Mouse (Mus musculus) testis, postnatal 10 days (tissue): ENCODE results near the gene Cfap97d1.
"Not testable (repeated sequence)": the region's sequence is repeated elsewhere in the genome, so short reads cannot be mapped to it uniquely, and the experiment has no call there.

Experiments used
- DNase-seq: peaks from one replicate; pipeline ENCODE4 v3.0.0; 2021; ENCODE audit warnings: low spot score

Cfap97d1 gene

DNA sequence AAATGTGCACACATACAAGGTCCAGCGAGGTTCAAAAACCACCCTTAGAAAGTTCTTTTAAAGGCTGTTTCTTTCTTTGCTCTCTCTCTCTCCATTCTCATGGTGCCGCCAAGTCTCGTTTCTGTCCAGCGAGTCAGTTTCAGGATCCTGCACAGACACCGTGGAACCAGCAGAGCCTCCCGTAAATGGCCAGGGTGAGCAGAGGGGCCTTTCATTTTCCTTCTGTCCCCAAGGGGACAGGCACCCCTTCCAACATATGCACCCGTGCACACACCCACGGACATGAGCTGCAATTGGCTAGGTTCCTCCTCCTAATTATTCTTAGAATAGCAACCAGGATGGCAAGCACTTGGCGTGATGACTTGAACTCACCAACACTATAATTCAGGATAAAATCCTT lies 10.6 kb upstream of the Cfap97d1 start:
- no peak for DNase-seq

DNA sequence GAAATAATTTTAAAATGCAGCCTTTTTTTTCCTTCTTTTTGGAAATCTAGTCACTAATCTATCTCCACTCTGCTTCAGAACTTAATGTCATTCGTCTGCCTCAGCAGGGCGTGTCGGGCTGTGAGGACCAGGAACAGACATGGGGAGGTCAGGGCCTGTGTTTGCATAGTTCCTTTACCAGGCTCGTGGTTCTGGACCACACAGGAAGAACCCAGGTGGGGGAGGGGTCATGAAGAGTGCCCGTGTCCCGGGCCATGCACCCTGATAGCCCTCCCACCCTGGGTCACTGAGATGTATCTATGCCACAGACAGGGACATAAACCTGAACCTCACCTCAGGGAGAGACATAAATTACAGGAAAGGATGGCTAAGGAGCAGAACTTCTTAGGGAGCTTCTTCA lies 9.9 kb upstream of the Cfap97d1 start:
- DNase-seq = no peak

DNA sequence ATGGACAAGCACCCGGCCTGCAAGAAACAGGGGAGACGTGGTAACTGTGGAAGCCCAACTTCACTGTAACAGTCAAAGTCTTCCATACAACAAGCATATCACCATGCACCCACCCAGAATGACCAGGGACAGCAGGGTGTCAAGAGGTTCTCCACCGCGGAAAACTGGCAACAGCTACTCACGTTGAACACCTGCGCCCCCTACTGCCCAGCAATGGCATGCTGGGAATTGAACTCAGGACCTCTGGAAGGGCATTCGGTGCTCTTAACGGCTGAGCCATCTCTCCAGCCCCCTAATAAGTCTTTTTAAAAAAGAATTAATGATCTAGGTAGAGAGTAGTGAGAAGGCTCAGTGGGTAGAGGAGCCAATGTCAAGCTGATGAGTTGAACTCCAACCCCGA lies 9.2 kb upstream of the Cfap97d1 start:
- DNase-seq = peak; percentile 68

DNA sequence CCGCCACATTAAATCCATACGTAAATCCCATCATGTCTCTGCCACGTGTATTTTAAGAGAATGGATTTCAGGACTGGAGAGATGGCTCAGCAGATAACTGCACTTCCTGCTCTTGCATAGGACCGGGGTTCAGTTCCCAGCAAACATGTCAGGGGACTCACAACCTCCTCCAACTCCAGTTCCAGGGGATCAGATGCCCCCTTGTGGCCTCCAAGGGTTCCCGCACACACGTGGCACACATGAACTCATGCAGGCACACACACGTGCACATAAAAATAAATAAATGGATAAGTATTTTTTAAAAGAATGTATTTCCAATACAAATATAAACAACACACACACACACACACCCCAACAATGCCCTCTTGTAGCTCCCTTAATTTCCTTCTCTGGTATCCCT lies 7.1 kb upstream of the Cfap97d1 start:
- no peak for DNase-seq

DNA sequence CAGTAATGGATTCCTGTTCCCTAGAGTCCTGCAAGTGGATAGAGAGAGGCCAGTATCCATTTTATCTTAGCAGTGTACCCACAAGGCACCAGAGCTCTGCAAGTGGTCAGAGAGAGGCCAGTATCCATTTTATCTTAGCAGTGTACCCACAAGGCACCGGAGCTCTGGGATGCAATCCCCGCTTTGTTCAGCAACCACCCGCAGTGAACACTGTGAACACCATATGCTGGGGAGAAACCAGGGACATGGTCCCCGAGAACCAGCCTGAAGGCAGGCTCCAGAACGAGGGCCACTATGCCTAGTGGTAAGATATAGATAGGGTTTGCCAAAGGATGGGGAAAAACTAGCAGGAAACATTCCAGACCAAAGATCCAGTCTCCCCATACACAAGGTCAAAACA lies 4.9 kb upstream of the Cfap97d1 start:
- no peak for DNase-seq

DNA sequence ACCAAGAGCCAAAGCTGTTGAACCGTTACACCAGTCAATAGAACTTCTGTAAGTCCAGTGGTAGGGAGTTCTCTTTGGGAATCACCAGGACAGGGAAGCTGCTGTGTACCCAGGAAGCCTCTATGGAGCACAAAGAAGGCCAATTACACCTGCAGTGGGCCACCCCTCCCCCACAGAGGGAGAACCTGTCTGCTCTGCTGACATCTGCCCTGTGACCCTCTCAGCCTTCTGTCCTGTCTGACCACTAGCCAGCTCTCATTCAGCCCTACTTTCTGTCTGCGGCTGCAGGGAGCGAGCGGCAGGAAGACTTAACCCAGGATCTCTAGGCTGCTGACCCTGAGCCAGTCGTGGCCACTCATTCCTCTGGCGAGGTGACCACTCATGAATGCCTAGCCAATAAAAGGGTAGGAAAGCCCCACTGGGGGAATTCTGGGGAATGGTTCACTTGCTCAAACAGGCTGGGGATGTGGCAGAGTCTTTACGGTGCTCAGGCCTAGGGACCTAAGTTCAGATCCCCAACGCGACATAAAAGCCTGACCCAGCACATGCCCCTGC lies 3.4 kb upstream of the Cfap97d1 start:
- no peak for DNase-seq

DNA sequence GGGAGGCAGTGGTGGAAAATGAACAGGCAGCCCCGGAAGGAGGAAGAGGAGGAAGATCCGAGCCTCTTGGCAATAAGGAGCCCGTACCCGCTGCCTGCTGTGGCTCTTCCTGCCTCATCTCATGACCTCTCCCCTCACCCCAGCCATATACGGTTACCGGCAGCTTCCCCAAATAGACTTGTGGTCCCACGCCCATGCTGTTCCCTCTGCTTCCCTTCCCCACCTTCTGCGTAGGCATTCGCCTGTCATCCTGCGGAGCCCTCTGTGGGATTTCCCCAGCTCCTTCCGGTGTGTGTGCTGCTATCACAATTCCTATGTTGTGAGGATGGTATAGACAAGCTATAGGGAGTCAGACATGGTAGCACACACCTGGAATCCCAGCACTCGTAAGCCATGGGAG lies 2.2 kb upstream of the Cfap97d1 start:
- DNase-seq = no peak

DNA sequence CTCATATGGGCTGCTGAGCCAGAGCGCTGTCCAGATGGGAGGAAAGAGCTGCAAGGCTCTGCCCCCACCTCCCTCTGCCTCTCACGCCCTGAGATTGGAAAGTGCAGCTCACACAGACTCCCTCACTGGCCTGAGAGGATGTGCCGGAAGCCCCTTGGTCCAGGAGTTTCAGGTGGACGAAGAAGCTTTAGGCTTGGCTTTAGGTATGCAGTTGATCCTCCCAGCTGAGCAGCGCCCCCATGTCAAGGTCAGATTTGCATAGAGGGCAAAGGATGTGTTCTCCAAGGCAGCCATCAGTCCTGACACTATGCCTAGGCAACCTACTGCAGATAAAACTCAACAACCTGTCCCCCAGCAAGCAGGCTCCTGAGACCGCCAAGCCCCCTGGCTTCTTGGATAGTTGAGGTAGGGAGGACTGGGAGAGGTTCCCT lies 1.1 kb upstream of the Cfap97d1 start:
- DNase-seq = no peak

DNA sequence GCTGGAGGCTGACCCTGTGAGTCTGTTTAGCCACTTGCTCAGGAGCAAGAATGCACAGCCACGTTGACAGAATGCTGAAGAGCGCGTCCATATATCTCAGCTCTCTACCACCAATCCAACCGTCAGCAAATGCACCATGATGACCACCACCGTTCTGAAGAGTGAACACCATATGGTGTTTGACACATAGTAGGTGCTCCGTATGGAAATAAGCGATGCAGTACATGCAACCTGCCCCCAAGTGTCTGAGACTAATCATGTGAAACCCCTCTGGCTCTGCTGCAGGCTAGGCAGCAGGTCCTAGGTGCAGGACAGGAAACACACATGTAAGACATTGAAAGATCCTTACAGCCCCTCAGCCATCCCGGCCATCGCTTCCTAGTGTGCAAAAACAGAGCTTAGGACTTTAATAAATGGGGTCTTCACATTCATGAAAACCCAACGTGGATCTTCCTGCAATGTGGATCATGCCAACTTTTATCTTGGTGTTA lies 603 bp upstream of the Cfap97d1 start:
- no peak for DNase-seq

DNA sequence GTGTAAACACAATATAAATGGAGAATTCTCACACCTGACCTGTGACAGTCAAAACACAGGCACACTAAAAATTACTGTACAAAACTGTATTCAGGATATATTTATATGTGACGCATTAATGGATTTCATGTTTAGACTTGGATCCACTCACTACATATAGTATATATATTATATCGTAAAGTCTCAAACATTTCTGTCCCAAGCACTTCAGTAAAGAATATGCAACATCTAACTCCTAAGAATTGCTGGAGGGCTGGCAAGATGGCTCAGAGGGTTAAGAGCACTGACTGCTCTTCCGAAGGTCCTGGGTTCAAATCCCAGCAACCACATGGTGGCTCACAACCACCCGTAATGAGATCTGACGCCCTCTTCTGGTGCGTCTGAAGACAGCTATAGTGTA lies 1.4 kb downstream of the Cfap97d1 start:
- DNase-seq = not testable (repeated sequence)

DNA sequence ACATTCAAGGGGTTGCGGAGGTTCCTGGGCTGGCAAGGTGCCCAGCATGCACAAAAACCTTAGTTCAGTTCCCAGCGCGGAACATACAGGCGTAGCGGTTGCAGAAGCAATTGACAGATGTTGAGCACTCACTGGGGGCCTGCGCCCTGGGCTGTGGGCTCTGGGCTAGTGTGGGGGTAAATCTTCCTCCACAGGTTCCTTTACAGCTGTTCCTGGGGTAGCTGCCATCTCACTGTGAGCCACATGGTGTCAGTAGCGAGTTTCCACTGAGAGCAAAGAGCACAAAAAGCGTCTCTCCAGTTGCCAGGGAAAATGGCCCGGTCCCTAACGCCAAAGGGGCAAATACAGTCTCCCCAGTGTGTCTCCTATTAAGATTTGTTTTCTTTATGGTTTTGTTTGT lies 1.9 kb downstream of the Cfap97d1 start:
- DNase-seq = peak; percentile 88

DNA sequence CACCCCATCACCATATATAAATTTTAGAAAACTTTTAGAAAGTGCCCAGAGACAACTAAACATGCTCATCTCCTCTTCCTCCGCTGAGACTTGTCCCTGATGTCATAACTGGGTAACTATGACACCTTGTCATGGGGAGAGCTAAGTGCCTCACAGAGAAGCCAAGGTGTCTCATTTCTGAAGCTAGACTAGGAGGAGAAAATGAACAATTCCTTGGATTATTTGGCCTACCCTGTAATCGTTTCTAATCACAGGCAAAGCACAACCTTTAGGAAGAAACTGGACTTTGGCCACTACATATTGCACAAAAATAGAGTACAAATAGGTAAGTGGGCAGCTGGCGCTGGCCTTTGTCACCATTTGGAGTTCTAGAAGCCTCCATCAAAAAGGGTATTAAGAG lies 2.8 kb downstream of the Cfap97d1 start, which contains the start of gene Dusp3:
Gene Dusp3, minus strand, starts transcription at position 101 of the 400 bp plus-strand sequence.
- no peak for DNase-seq

DNA sequence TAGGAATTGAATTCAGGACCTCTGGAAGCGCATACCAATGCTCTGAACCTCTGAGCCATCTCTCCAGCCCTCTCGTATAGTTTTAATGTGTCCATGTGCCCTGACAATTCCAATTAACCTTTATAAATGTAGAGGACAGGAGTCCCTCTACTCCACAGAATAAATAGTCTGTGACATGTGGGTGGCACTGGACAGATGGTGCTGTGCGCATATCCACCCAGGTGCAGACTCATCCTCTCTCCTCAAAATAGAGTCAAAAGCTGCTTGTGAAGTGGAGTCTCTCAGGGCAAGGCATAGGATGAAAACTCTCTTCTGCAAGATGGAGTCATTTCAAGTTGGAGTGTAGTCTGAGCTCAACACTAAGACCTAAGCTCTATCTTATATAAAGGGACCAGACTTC lies 6.2 kb downstream of the Cfap97d1 start:
- DNase-seq = no peak

DNA sequence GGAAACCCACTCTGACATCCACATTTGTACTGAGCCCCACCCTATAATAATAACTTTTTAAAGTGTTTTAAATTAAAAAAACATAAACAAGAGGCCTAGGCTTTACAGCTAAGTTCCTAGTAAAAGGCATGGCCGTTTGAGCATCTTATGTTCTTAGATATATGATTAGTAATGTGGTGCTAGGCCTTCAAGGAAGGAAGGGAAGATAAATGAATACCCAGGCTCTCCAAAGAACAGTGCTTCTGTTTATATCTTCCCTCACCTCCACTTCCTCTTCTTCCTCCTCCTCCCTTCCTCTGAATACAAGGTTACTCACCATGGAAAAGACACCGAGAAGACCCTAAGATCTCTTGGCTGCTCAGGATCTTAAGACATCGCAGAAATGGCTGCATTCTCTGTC lies 7.7 kb downstream of the Cfap97d1 start:
- no peak for DNase-seq

DNA sequence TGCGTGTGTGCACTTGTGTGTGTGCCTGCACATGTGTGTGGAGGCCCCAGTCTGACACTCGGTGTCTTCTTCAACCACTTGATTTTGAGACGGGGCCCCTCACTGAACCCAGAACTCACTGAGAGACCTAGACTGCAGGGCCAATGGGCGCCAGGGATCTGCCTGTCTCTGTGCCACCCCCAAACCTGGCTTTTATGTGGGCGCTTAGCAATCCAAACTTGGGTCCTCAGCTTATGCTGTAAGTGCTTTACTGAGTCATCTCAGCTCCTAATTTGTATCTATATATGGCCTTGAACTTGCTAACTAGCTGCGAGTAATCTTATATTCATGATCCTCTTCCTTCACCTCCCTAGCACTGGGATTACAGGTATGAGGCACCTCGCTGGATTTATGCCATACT lies 8.3 kb downstream of the Cfap97d1 start:
- no peak for DNase-seq

DNA sequence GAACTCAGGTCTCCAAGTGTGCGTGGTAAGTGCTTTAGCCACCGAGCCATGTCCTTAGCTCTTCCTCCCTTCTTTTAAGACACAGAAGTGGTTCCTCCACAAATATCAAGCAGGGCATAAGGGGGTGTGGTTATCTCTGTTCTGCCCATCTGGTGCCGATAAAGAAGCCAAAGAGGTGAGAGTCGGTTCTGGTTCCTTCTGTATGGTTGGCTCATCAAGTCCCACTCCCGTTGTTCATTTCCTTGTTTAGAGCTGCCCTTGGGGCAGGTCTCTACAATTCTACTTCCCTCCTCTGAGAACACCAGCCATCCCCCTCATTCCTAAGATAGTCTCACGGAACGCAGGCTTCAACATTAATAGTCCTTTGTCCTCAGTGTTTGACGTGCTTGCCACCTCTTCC lies 10.0 kb downstream of the Cfap97d1 start:
- DNase-seq = no peak

DNA sequence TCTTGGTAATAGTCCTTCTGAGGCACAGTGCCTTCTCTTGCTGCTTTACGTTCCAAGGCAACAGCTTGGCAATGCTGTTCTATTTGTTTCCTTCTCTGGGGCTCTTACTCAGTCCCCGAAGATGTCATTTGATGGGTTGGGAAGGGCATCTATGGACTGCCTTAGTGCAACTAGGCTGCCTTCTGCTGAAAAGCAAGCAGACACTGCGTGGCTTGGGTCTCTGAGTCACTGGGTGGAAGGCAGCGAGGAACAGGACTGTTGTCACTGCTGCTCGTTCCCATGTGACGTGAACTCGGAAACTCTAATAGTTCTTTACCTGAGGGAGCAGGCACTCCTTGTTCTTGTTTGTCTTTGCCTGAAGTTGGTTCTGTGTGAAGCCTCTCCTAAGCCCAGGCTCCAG lies 11.9 kb downstream of the Cfap97d1 start:
- no peak for DNase-seq

DNA sequence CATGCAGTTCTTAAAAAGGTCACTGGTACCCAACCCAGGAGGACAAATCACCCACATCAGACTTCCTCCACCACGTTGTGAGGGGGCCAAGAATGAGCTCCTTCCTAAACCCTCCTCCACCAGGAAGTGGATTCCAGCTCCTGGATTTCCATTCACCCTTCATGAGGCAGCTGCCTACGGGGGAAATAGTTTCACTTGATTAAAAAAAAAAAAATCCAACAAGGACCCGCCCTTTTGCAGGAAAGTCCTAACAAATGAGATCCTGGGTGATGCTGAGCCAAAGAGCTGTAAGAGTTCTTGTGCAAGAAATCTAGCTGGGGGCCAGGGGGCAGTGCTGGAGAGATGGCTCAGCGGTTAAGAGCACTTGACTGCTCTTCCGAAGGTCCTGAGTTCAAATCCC lies 14.2 kb downstream of the Cfap97d1 start:
- no peak for DNase-seq

DNA sequence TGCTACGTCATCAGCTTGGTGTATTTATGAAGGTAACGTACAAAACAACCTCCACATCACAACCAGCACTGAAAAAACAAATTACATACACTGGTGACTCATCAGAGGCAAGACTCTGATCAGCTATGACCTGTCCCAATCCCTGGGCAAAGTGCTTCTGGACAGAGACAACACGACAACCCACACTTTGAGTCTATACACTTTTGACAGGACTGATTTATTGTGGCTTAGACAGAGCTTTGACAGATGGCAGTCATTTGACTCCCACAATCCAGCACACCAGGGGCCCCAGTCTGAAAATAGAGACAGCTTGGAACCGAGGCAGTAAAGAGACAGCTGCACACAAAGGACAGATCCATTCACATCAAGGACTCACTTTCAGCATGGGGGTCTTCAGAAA lies 15.4 kb downstream of the Cfap97d1 start:
- no peak for DNase-seq

DNA sequence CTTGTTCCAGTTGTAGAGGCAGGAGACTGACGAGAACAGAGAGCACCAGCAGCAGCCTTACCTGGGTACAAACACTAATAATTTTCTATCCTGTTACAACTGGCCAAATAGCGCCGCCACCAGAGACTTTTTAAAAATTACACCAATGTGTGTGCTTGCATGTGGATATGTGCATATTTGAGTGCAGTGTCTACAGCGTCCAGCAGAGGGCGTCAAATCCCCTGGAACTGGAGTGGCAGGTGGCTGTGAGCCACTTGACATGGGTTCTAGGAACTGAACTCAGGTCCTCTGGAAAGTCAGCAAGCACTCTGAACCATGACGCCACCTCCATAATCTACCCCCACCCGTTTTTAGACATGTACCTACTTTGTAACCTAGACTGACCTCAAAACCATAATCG lies 20.2 kb downstream of the Cfap97d1 start:
- peak; percentile 69 for DNase-seq

DNA sequence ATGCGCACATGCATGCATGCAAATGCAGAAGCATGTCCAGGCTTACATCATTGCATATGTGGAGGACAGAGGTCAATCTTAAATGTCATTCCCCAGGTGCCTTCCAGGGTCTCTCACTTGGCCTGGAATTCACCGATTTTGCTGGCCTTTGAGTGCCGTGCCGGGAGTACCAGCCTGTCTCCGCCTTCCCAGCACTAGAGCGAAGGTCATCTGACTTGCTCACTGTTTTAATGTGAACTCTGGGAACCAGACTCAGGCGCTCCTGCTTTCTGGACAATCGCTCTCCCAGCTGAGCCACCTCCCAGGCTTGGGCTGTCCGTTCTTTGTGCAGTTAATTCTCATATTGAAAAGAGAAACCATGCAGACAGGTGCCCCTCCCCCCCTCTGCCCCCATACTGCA lies 22.2 kb downstream of the Cfap97d1 start:
- DNase-seq = no peak

DNA sequence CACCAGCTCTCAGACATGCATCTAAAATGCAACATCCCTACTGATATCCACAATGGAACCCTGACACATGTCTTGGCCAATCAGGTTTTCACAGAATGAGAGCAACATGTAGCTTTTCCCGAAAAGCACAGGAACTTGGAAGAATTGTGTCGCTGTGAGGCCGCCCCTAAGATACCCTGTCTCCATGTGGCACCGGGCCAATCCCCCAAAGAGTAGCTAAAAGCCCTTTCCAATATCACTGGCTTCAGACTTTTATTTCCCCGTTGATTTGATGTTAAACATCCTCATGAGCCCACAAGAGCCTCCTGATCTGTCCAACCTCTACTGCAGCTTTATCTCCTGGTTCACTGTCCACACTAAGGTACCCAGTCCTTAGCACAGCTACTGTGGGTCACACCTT lies 22.6 kb downstream of the Cfap97d1 start:
- DNase-seq = peak; percentile 58

DNA sequence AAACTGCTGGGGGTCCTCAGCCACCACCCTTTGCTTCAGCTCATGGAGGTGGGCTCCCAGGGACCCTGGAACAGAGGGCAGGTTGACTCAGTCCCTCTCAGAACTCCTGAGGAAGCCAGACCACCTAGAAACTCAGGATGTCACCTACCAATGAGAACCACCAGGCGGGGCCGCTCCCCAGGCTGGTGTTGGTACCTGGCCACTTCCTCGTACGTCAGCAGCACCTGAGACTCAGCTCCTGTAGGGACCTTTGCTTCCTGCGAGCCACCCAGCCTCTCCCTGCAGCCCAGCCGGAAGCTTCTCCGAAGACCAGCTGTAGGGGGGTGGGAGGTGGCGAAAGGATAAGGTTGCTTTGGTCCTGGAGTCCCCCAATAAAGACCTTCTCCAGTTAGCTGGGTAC lies 24.3 kb downstream of the Cfap97d1 start:
- no peak for DNase-seq

DNA sequence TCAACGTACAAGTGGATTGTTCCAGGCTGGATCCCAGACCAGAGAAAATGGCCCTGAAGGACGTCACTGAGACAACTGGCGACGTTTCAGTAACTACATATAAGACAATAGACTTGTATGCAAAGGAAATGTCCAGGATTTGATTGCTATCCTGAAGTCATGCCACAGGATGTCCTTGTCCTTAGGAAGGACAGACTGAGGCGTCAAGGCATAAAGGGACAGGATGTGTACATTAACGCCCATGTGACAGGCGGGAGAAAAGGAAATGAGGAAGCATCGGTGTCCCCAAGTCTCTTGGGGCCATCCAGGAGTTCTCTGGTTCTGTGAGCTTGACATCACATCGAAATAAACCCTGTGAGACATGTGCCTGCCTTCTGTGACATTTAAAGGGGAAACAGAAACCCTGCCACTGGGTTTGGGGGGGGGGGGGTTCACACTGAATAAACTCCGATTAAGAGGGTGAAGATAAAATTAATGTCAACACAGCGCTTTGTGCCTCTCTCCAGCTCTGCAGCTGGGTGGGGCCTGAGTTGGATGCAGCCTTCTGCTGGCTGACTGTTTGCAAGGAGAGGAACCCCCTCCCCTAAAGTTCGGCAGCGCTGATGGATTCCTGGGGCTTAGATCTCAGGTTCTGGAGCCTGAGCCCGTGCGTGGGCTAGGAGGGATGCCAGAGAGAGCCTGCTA lies 25.0 kb downstream of the Cfap97d1 start:
- no peak for DNase-seq
